Mouse (Mus musculus): ENCODE measurements around the gene Mpz. TPM values are rescaled to one million over a fixed set of nuclear protein-coding genes. Genes with fewer than 3 reads are reported as not detected.

Gene Mpz
- polyA plus RNA-seq (2015; fragmentation: Nextera tagmentation; extraction: Ambion mirVana), result 0.18 and 0.37 TPM in 2 replicates

DNA sequence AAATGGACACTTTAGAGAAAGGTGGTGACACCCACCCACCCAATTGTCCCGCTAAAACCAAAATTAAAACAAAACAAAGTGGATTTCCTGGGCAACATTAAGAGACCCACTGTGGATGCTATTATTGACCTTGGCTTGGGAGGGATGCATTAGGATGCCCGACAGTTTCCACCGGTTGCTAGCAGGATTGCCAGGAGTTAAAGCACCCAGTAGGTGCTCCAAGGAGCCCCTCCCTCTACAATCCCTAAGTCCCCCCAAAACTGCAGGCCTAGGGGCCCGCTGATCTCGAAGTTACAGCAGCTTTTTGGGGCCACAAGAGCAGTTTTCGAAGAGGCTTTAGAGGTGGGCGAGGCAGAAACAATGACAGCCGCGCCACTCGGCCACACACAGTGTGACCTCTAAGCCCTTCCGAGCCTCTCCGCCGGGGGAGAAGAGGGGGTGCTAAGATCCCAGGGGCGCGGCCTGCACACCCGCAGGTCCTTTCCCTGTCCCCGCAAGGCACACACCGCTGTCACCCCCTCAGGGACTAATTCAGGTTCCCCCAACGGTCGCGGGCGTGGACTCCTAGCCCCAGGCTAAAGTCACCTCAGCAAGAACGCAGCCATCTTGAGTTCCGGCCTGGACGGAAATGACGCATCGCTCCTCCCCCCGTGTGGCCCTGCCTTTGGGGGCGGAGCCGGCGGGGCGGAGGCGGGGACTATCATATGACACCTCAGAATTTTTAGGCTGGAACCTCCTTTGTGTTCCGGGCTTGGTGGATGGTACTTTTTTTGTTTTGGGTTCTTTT is at the start of gene Mpz, which contains the start of gene Sdhc:
Mpz (plus strand) TSS at position 738 of the 787 bp plus-strand sequence.
Sdhc (minus strand) TSS at position 630 of the 787 bp plus-strand sequence.
- peak; percentile 95 for DNase-seq (ENCODE audit: low spot score)

DNA sequence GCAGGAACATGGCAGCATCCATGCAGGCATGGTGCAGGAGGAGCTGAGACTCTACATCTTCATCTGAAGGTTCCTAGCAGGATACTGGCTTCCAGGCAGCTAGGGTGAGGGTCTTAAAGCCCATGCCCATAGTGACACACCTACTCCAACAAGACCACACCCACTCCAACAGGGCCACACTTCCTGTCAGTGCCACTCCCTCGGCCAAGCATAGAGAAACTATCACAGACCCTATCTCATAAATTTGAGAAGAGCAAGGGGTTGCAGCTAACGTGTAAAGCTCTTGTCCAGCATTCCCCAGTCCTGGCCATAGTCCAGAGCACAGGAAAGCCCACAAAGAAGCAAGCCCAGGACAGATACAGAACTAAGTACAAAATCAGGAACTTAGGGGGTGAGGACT is 49.5 kb upstream of the Mpz start:
- DNase-seq (ENCODE audit: low spot score), result no peak

DNA sequence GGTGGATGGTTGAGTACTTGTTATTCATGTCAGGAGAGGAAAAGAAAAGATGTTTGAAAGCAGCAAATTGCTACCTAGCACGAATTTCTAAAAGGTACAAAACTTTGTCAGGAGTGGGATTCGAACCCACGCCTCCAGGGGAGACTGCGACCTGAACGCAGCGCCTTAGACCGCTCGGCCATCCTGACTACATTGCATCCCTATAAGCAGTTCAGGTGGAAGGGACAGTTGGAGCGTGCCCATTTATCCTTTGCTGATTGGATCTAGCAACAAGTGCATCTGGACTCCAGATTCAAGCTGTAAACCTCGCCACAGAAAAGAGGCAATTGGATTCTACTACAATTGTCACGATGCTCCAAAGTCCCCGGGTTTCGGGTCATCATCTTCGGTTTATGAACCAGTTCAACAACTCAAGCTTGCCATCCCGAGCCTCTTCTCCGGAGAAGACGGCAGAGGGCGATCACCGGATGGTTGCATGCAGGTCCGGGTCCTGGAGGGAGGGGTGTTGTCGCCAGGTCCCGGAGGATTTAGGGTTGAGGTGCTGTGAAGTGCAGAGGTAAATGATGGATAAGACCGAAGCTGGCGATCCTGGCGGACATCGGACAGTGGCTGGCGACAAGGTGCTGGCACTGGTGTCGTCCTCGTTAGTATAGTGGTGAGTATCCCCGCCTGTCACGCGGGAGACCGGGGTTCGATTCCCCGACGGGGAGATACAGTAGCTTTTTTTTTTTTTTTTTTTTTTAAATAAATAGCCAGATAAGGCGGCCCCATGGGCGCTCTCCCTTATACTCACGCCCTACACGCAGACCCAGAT is 48.6 kb upstream of the Mpz start:
- DNase-seq (ENCODE audit: low spot score), result peak; percentile 79

DNA sequence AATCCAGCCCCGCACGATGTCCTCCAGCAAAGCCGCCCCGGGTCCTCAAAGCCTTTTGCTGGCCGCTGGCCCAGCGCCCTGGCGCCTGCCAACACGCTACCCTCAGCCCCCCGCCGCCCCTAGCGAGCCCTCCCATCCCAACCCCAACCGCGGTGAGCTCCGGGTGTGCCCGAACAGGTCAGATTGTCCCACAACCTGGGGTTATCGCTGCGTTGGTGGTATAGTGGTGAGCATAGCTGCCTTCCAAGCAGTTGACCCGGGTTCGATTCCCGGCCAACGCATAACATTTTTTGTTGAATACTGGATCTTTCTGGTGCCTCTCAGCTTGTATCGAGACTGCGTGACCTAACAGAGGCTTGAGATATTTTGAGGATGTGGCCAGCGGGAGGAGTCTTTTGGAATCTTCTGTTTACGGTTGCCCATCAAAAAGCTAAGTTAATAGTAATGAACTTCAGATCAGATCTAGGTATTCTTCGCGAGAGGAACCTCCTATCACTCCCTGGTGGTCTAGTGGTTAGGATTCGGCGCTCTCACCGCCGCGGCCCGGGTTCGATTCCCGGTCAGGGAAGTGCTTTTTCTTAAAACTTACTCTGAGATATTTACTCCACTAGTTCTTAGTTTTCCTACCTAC is 47.8 kb upstream of the Mpz start:
- DNase-seq (ENCODE audit: low spot score), result peak; percentile 87

DNA sequence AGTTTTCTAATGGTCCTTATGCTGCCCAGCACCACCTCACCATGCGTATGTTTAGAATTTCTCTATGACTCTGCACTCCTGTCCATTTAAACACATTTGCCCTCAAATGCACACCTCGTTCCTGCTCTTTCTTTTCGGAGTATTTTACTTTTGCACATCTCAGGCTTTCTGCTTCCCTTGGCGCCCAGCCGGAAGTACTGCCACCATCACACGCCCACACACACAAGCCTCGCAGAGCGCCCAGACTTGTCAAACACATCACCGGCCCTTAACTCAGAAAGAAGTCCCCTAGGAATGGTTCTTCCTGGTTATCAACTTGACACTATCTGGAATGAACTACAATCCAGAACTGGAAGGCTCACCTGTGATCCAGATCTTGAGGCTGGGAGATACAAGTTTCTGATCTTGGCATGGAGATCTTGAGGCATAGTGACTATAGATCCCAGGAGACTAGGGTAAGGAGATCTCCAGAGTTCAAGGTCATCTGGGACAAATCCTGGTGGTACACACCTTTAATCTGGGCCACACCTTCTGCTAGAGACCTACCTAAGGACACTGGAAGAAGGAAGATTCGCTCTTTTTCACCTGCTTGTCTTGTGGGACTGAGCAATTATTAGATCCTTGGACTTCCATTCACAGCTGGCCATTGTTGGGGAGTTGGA is 47.2 kb upstream of the Mpz start:
- DNase-seq (ENCODE audit: low spot score), result peak; percentile 68

DNA sequence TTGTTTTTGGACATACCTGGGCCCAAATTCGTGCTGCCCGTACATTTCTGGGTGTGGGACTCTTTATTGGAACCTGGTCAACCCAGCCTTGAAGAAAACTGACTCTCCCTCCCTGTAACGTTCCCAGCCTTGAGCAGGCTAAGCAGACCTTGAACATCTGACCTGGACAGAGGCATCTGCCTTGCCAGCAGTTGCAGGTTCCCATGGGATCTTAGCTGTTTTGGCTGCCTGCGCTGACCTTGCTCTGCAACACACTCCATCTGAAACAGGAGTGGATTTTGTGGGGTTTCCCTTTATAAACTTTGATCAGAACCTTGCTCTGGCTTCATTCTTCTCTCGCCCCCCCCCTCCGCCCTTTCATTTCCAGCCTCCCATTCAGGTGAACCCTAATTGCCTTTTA is 45.3 kb upstream of the Mpz start:
- no peak for DNase-seq (ENCODE audit: low spot score)

DNA sequence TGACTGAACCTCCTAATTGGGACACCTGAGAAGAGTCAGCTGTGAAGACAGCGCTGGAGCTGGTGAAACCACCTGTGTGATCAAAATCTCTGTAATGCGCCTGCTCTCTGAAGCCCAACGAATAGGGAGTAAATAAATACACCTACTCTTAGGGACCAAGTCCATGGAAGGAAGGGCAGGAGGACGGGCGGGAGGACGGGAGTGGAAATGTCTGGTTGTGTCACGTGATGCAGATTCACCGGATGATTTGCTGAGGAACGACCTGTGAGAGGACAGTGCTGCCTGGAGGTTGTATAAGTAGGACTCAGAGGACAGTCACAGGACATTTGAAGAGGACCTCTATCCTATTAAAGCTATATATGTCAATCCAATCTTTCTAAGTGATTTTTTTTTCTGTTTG is 40.9 kb upstream of the Mpz start:
- no peak for DNase-seq (ENCODE audit: low spot score)

DNA sequence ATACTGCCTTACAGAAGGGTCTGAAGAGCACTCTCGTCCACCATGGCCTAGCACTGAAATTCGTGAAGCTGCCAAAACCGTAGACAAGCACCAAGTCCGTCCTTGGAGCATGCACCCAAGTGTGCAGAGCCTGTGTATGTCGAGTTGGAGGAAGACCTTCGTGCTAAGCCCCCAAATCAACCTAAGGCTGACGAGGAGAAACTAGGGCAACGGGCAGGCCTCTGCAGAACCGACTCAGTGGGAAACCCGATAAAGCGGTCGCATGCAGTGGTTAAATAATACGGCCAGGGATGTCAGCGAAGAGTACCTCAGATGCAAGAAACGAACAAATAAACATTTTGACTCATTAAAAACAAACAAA is 39.9 kb upstream of the Mpz start:
- no peak for DNase-seq (ENCODE audit: low spot score)

DNA sequence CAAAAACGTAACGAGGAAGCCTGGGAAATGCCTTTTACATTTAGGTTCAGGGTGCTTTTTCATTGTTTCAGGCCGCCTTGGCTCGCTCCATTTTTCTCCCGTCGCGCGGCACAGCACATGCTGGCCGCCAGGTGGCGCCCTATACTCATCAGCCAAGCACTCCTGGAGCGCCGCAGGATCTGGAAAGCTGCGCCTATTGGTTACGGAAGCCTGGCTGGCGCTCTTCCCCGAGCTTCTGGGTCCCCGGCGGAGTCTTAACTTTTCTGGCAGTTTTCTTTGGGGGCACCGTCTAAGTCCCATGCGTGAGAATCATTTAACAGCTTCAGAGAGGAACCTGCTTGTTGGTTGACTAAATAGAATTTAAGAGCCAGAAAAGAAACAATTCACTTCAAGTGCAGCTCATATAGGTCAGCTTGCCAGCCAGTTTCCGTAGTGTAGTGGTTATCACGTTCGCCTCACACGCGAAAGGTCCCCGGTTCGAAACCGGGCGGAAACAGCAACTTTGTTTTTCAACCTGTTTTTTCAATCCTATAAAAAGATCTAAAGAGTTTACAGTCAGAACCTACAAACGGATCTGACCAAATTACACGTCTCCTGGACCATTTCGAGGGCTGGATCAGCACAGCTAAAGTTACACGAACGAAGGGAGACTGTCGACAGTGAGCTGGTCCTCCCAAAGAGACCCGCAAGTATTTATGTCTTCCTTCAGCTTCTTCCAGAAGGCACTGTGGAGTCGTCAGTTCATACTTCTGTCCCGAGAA is 39.3 kb upstream of the Mpz start:
- DNase-seq (ENCODE audit: low spot score), result peak; percentile 98

DNA sequence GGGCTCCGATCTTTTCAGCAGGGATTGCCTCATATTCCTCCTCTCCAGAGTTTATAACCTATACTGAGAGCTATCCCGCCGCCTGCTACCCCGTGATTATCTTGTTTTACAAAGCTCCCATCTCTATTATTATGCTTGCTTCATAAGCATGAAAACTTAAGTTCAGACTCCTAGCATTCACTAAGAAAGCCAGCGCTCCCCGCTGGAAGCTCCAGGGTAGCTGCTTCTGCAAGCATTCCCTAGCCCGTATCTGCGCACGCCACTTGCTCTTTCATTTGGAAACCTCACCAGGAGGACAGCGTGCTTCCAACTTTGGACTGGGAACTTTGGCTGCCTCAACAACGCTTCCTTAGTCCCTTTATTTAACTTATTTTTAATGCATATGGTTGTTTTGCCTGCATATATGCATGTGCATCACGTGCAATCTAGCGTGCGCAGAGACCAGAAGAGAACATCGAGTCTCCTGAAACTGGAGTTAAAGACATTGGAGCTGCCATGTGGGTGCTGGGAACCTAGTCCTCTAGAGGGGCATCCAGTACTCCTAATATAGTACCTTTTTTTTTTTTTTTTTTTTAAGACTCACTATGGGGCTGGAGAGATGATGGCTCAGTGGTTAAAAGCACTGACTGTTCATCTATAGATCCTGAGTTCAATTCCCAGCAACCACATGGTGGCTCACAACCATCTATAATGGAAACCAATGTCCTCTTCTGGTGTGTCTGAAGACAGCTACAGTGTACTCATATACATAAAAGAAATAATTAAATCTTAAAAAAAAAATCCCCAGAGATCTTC is 38.5 kb upstream of the Mpz start:
- DNase-seq (ENCODE audit: low spot score), result no peak

DNA sequence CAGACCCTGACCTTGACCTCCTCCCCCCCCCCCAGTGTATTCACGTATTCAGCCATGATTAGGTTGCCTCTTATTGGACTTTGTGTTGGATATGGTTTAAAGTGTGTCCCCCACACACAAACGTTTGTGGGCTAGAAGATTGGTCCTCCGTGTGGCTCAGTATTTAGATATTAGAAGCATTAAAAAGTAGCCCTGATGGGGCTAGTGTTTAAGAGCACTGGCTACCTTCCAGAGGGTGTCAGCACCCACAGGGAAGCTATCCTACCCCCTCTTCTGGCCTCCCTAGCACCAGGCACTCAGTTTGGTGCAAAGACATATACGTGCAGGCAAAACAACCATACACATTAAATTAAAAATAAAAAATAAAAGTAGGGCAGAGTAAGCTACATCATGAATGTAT is 37.5 kb upstream of the Mpz start:
- DNase-seq (ENCODE audit: low spot score), result no peak

DNA sequence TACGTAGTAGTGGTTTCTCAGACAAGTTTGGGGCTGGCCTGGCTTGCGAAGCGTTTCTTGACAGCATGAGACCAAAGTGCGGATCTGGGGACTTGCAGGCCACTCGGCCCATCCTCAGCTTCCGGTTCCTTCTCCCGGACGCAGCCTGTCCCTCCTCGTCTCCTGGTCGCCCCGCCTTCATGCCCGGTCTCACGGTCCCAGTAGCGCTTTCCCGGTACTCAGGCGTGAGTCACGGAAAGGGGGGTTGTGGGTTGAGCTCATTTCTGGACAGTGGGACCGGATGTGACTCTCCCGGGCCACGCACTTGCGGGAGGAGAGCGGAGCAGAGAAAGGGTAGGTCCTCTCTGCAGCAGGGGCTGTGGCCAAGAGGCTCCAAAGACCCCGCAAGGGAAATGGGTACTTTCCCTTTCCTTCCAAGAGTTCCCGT is 36.6 kb upstream of the Mpz start, which contains the start of gene Cfap126:
Cfap126 (plus strand) TSS at position 46 of the 427 bp plus-strand sequence.
- DNase-seq (ENCODE audit: low spot score), result peak; percentile 43

DNA sequence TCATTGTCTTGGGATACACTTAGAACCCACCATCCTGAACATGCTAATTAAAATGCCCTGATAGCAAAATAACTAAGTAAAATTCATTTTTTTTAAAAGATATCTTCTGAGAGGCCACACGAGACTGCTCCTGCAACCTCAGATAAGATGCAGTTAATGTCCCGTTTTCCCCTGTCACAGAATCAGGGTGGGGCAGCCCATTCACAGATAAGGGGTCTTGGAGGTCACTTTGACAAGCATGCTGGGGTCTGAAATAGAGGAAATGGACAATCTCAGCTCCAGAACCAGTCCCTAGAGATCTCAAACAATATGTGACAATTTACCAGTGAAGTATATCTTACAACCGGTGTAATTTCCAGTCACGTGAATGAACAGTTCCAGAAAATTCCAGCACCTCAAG is 34.2 kb upstream of the Mpz start:
- DNase-seq (ENCODE audit: low spot score), result no peak

DNA sequence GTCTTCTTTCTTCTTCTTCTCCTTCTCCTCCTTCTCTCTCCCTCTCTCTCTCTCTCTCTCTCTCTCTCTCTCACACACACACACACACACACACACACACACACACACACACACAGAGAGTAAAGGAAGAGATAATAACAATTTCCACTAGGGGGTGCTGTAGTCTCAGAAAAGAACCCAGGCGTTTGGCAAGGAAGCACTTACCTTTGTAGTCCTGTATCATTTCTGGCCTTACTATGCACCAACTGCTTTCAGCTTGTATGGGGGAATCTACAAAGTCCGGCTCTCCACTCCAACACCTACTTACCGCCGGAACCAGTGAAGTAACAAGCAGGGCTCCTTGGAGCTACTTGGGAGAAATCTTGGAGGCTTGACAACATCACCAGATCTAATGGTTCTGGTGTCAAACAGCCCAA is 32.2 kb upstream of the Mpz start:
- DNase-seq (ENCODE audit: low spot score), result peak; percentile 87

DNA sequence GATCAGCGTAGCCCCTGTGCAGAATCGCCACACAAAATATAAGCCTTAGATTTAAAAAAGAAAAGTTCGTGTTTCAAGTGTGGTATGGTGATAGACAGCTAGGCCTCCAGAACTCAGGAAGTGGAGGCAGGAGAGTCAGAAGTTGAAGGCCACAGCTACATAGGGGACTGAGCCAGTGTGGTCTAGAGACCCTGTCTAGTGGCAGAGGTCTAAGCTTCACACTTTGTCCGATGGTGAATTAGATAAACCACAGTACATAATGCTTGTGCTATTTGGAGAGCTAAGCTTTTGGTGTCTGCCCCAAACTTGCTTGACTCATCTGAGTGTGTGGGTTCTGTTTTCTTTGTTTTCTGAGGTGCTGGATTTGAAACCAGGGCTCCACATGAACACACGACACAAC is 31.5 kb upstream of the Mpz start:
- no peak for DNase-seq (ENCODE audit: low spot score)

DNA sequence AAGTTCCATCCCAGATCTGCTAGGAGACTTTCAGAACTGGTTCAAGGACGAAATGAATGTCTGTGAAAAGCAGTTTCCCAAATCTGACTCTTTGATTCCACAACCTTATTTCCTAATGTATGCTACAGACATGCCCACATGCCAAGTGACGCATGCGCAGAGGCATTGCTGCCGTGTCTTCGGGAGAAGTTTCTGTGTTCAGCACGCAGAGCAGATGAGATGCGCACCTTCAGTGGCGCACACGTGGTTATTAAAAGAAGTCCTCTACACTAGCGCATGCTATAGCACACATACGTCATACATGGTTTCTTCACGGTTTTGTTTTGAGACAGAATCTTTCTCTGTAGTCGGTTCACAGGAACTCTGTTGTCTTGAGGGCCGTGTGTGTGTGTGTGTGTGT is 31.1 kb upstream of the Mpz start:
- DNase-seq (ENCODE audit: low spot score), result no peak

DNA sequence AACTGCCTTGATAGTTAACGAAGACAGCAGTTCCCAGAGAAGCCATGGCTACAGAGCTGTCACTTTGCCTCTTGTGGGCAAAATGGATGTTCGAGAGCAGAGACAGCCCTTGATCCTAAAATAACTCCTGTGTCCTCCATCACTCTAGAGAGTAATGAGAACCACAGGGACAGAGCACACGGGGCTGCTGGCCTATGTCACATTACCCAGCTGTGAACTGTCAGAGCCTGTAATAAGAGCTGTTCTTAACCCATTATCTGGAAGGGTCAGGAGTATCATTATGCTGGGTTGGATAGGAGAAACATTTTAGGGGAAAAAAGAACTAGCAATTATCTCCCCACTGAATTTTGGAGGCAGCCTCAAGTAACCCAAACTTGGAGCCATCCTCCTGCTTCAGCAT is 29.6 kb upstream of the Mpz start:
- no peak for DNase-seq (ENCODE audit: low spot score)

DNA sequence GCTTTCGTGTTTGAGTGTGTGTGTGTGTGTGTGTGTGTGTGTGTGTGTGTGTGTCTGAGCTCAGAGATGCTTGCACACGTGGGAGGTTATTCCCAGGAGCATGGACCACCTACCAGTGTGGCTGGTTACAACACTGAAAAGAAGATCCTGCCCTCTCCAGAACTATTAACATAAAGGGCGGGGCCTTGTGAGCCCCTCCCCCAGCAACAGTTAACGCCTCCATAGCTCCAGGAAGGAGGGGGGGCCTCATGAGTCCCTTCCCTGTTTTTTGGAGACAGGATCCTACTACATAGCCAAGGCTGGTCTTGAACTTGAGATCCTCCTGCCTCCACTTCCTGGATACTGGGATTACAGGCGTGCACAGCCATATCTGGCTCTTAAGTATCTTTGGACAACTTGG is 28.7 kb upstream of the Mpz start:
- no peak for DNase-seq (ENCODE audit: low spot score)

DNA sequence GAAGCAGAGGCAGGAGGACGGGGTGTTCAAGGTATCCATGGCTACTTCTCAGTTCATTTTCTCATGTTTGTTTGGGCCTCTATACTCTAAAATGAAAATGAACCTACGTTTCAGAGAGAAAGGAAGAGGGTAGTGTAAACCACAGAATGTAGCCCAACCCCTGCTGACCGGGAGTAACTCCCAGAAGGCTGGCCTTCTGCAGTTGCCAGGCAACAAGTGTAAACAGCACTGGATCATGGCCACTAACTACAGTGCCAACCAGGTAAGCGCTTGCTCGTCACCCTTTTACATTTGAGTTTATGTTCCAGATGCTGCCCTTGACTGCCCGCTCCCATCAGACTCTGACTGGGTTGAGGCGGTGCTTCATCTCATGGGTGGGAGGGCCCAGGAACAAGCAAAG is 27.6 kb upstream of the Mpz start:
- DNase-seq (ENCODE audit: low spot score), result no peak

DNA sequence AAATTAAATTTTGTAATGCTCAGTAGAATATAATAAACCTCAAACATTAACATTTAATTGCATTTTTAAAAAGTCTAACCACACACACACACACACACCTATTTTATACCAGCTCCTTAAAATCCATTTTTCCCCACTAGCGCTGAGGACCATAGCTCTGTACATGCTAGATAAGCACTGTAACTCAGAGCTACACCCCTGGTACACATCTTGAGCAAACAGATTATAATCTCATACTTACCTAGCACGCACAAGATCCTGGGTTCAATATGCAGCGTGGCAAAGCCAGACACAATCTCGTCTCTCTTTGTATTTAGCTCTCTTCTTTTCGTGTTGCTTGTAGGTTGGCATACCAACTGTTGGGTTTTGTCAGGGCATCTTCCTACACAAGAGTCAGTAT is 26.1 kb upstream of the Mpz start:
- DNase-seq (ENCODE audit: low spot score), result no peak
